Mouse (Mus musculus): ENCODE results near the gene Vps51. TPM values are rescaled to one million over a fixed set of nuclear protein-coding genes. Genes with fewer than 3 reads are reported as not detected.

Gene Vps51
- polyA plus RNA-seq (2014; fragmentation: Nextera tagmentation; extraction: Ambion mirVana) = 59.1 and 61.2 TPM in 2 replicates

- DNase-seq (ENCODE audit: low spot score) = peak; percentile 89
- Histone ChIP-seq H3K9me3 (ENCODE audit: control insufficient read depth, low read length) (no peaks in the 10 kb centered on the region), H3K27ac (ENCODE audit: low read depth, low read length) (peak within 1 kb of the TSS; percentile 58; the same call in 1 of the 2 replicates), H3K27me3 (ENCODE audit: control insufficient read depth, insufficient read depth, low read length) (no peaks in the 10 kb centered on the region), H3K4me3 (ENCODE audit: low read depth, low read length) (peak within 1 kb of the TSS; percentile 75), H3K4me1 (ENCODE audit: control insufficient read depth, insufficient read depth, low read length) (peaks cover 7% of the 10 kb centered on the region), H3K36me3 (ENCODE audit: control insufficient read depth, insufficient read depth, low read length) (peaks cover 4% of the 10 kb centered on the region), H3K4me2 (ENCODE audit: low read depth) (peak within 1 kb of the TSS; percentile 87), H3K9ac (ENCODE audit: low read length) (peak within 1 kb of the TSS; percentile 83)
- peak; percentile 77 for ATAC-seq (ENCODE audit: insufficient read depth, low FRiP score, low TSS enrichment)
- WGBS = under 1% methylated on average over 33 of the region's 33 CpGs
Observed at GRCm38 (mm10) chr19:6076564-6077393, at the start of gene Vps51. Vps51 (minus strand) TSS chr19:6077231.

DNA sequence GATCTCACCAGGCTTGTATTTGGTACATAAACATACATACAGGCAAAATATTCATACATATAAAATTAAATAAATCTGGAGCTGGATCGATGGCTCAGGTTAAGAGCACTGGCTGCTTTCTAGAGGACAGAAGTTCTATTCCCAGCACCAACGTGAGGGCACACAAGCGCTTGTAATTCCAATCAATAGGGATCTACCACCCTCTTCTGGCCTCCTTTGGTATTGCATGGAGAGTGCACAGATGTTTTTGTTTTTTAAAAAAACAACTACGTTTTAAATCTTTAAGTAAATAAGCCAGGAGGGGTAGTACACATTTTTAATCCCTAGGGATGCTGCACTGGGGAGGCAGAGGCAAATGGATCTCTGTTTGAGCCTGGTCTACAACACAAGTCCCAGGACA is 49.3 kb upstream of the Vps51 start:
- no peak for ATAC-seq (ENCODE audit: insufficient read depth, low FRiP score, low TSS enrichment)
- Histone ChIP-seq H3K4me2 (ENCODE audit: low read depth) (no peak overlapping the region), H3K36me3 (ENCODE audit: control insufficient read depth, insufficient read depth, low read length) (no peaks in the 10 kb centered on the region), H3K9ac (ENCODE audit: low read length) (no peak overlapping the region), H3K27me3 (ENCODE audit: control insufficient read depth, insufficient read depth, low read length) (no peaks in the 10 kb centered on the region), H3K9me3 (ENCODE audit: control insufficient read depth, low read length) (no peaks in the 10 kb centered on the region; the same call in 1 of the 2 replicates), H3K27ac (ENCODE audit: low read depth, low read length) (no peak overlapping the region), H3K4me1 (ENCODE audit: control insufficient read depth, insufficient read depth, low read length) (no peaks in the 10 kb centered on the region), H3K4me3 (ENCODE audit: low read depth, low read length) (no peak overlapping the region)
- peak; percentile 39 for DNase-seq (ENCODE audit: low spot score)
- WGBS = 24% methylated on average over 4 of the region's 4 CpGs

- H3K4me3 ChIP-seq (ENCODE audit: low read depth, low read length) = no peak overlapping the region
- H3K9ac ChIP-seq (ENCODE audit: low read length) = no peak overlapping the region
- H3K27ac ChIP-seq (ENCODE audit: low read depth, low read length) = no peak overlapping the region
- 83% methylated on average over 2 of the region's 2 CpGs for WGBS
- no peak for ATAC-seq (ENCODE audit: insufficient read depth, low FRiP score, low TSS enrichment)
- no peaks in the 10 kb centered on the region for H3K4me1 ChIP-seq (ENCODE audit: control insufficient read depth, insufficient read depth, low read length)
- H3K36me3 ChIP-seq (ENCODE audit: control insufficient read depth, insufficient read depth, low read length) = no peaks in the 10 kb centered on the region
- no peaks in the 10 kb centered on the region; the same call in 1 of the 2 replicates for H3K9me3 ChIP-seq (ENCODE audit: control insufficient read depth, low read length)
- DNase-seq (ENCODE audit: low spot score) = no peak
- no peak overlapping the region for H3K4me2 ChIP-seq (ENCODE audit: low read depth)
- no peaks in the 10 kb centered on the region for H3K27me3 ChIP-seq (ENCODE audit: control insufficient read depth, insufficient read depth, low read length)
Observed at GRCm38 (mm10) chr19:6124898-6125297, 47.9 kb upstream of the Vps51 start.

DNA sequence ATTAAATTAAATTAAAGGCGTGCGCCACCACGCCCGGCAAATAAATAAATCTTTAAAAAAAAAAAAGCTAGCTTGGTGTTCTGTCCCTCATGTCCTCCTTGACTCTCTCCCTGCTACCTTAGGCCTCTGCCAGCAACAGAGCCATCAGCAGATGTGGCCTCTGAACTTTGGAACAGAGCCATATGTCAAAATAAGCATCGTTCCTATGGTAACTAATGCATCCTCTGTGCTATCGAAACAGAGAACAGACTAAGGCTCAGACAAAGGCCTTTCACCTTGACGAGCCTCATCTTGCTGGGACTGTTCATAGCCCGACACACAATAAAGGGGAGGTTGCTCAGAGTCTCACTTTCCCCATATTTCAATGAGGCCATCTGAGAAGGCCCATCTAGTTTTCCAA is 46.3 kb upstream of the Vps51 start:
- Histone ChIP-seq H3K4me2 (ENCODE audit: low read depth) (no peak overlapping the region), H3K4me3 (ENCODE audit: low read depth, low read length) (no peak overlapping the region), H3K27ac (ENCODE audit: low read depth, low read length) (peak overlapping the region; percentile 62), H3K9ac (ENCODE audit: low read length) (no peak overlapping the region), H3K9me3 (ENCODE audit: control insufficient read depth, low read length) (no peaks in the 10 kb centered on the region; the same call in 1 of the 2 replicates), H3K27me3 (ENCODE audit: control insufficient read depth, insufficient read depth, low read length) (no peaks in the 10 kb centered on the region), H3K36me3 (ENCODE audit: control insufficient read depth, insufficient read depth, low read length) (no peaks in the 10 kb centered on the region), H3K4me1 (ENCODE audit: control insufficient read depth, insufficient read depth, low read length) (no peaks in the 10 kb centered on the region)
- 65% methylated on average over 8 of the region's 8 CpGs for WGBS
- ATAC-seq (ENCODE audit: insufficient read depth, low FRiP score, low TSS enrichment) (no peak), DNase-seq (ENCODE audit: low spot score) (no peak)

- Histone ChIP-seq H3K9me3 (ENCODE audit: control insufficient read depth, low read length) (no peaks in the 10 kb centered on the region; the same call in 1 of the 2 replicates), H3K27ac (ENCODE audit: low read depth, low read length) (no peak overlapping the region), H3K4me2 (ENCODE audit: low read depth) (no peak overlapping the region), H3K9ac (ENCODE audit: low read length) (no peak overlapping the region), H3K4me1 (ENCODE audit: control insufficient read depth, insufficient read depth, low read length) (peaks cover 4% of the 10 kb centered on the region; the same call in 1 of the 2 replicates), H3K4me3 (ENCODE audit: low read depth, low read length) (no peak overlapping the region), H3K27me3 (ENCODE audit: control insufficient read depth, insufficient read depth, low read length) (no peaks in the 10 kb centered on the region), H3K36me3 (ENCODE audit: control insufficient read depth, insufficient read depth, low read length) (no peaks in the 10 kb centered on the region)
- WGBS = 29% methylated on average over 18 of the region's 19 CpGs
- no peak for ATAC-seq (ENCODE audit: insufficient read depth, low FRiP score, low TSS enrichment)
- no peak for DNase-seq (ENCODE audit: low spot score)
Observed at GRCm38 (mm10) chr19:6121761-6122160, 44.7 kb upstream of the Vps51 start.

GRCm38 (mm10) chr19:6118677-6119185 is 41.7 kb upstream of the Vps51 start:
- 3% methylated on average over 8 of the region's 8 CpGs for WGBS
- peak overlapping the region; percentile 94 for H3K27ac ChIP-seq (ENCODE audit: low read depth, low read length)
- DNase-seq (ENCODE audit: low spot score) = peak; percentile 40
- H3K36me3 ChIP-seq (ENCODE audit: control insufficient read depth, insufficient read depth, low read length) = peaks cover 11% of the 10 kb centered on the region
- 0 out of 2 replicates have a peak, but pooled peaks have one; percentile 8 for ATAC-seq (ENCODE audit: insufficient read depth, low FRiP score, low TSS enrichment)
- H3K27me3 ChIP-seq (ENCODE audit: control insufficient read depth, insufficient read depth, low read length) = no peaks in the 10 kb centered on the region
- H3K9ac ChIP-seq (ENCODE audit: low read length) = peak overlapping the region; percentile 87
- no peaks in the 10 kb centered on the region for H3K9me3 ChIP-seq (ENCODE audit: control insufficient read depth, low read length)
- H3K4me1 ChIP-seq (ENCODE audit: control insufficient read depth, insufficient read depth, low read length) = peaks cover 7% of the 10 kb centered on the region; the same call in 1 of the 2 replicates
- H3K4me3 ChIP-seq (ENCODE audit: low read depth, low read length) = peak overlapping the region; percentile 81
- H3K4me2 ChIP-seq (ENCODE audit: low read depth) = peak overlapping the region; percentile 92

DNA sequence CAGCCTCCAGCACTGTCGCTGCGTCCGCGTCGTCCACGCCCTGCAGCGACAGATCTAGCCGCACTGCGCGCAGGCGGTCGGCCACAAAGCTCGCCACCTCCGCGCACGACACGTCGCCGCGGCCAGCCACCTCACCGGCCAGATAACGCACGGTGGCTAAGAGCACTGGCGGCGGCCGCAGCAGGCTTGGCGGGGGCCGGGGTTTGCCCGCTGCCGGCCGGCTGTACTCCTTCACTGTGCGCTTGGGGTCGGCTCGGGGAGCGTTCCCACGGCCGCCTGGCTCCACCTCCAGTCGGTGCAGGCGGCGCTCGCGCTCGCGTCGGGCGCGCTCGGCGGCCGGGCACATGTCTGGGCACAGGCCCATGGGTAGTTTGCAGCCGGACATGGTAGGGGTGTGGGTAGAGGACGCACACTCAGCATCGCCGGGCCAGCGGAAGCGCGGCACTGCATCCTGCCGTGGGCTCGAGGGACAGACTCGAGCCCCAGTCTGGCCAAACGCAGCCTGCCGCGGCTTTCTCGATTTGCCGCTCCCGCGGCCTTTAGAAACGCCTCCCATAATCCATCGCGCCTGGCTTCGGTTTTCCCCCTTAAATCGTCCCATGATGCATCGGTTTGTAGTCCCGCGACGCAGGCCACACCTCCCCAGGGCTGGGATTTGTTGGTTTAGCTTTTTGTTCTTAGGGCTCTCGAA is 41.1 kb upstream of the Vps51 start, which contains the start of gene Sac3d1:
Gene Sac3d1 (minus strand): TSS at position 665 of the 691 bp plus-strand sequence.
- ATAC-seq (ENCODE audit: insufficient read depth, low FRiP score, low TSS enrichment) (peak; percentile 88), DNase-seq (ENCODE audit: low spot score) (peak; percentile 94)
- peak within 1 kb of the TSS; percentile 87 for H3K9ac ChIP-seq (ENCODE audit: low read length)
- peaks cover 11% of the 10 kb centered on the region for H3K36me3 ChIP-seq (ENCODE audit: control insufficient read depth, insufficient read depth, low read length)
- peak within 1 kb of the TSS; percentile 81 for H3K4me3 ChIP-seq (ENCODE audit: low read depth, low read length)
- H3K4me2 ChIP-seq (ENCODE audit: low read depth) = peak within 1 kb of the TSS; percentile 92
- under 1% methylated on average over 77 of the region's 77 CpGs for WGBS
- peak within 1 kb of the TSS; percentile 94 for H3K27ac ChIP-seq (ENCODE audit: low read depth, low read length)
- no peaks in the 10 kb centered on the region for H3K9me3 ChIP-seq (ENCODE audit: control insufficient read depth, low read length)
- no peaks in the 10 kb centered on the region for H3K27me3 ChIP-seq (ENCODE audit: control insufficient read depth, insufficient read depth, low read length)
- H3K4me1 ChIP-seq (ENCODE audit: control insufficient read depth, insufficient read depth, low read length) = peaks cover 7% of the 10 kb centered on the region; the same call in 1 of the 2 replicates

GRCm38 (mm10) chr19:6117346-6117985 is 40.4 kb upstream of the Vps51 start:
- Histone ChIP-seq H3K36me3 (ENCODE audit: control insufficient read depth, insufficient read depth, low read length) (peaks cover 11% of the 10 kb centered on the region), H3K27me3 (ENCODE audit: control insufficient read depth, insufficient read depth, low read length) (no peaks in the 10 kb centered on the region), H3K27ac (ENCODE audit: low read depth, low read length) (peak overlapping the region; percentile 94), H3K4me3 (ENCODE audit: low read depth, low read length) (peak overlapping the region; percentile 81), H3K9me3 (ENCODE audit: control insufficient read depth, low read length) (no peaks in the 10 kb centered on the region), H3K9ac (ENCODE audit: low read length) (peak overlapping the region; percentile 87), H3K4me1 (ENCODE audit: control insufficient read depth, insufficient read depth, low read length) (peaks cover 7% of the 10 kb centered on the region; the same call in 1 of the 2 replicates), H3K4me2 (ENCODE audit: low read depth) (peak overlapping the region; percentile 92)
- WGBS = 6% methylated on average over 32 of the region's 32 CpGs
- DNase-seq (ENCODE audit: low spot score) (no peak), ATAC-seq (ENCODE audit: insufficient read depth, low FRiP score, low TSS enrichment) (no peak; the same call in 1 of the 2 replicates)

All from neural tube, embryonic 11.5 days (tissue).